Mouse (Mus musculus): ENCODE data around the gene Lypd6b.

DNA sequence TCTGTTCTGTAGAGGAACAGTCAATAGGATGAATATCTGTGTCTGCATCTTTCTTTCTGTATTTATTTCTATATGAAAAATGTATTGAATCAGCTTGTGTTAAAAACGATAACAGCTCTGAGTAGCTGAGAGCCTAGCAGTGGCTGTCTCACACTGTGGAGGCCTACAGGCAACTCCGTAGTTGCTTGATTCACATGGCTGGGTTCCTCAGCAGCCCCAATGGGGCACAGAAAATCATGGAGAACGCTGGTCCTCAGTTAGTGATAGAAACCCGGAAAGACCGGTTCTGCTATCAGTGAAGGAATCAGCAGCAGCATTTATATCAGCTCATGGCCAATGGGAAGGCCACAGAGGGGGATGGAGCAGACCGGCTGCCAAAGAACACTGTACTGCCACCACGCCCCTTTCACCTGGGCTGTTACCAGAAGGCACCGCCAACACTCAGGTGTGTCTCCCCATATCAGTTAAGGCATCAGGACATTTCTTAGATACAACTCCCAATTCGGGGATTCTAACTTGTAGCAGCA lies 44.9 kb downstream of the Lypd6b start:
- TF ChIP-seq POLR2AphosphoS5 (IDR thresholded peaks at IDR 0.05; ENCODE audit: insufficient replicate concordance, low read depth, low read length) (no peak), TAL1 (conservative IDR thresholded peaks at IDR 0.05; ENCODE audit: low read depth, low read length) (no peak), CTCF (IDR thresholded peaks at IDR 0.05; ENCODE audit: low read depth, low read length) (no peak)

Measured in G1E (cell line).